Mouse (Mus musculus) bone marrow macrophage, adult 2 months (primary cell): ENCODE measurements around the gene Brpf1.

ENCODE experiments used
- CTCF ChIP-seq: IDR thresholded peaks from 2 replicates; pipeline ENCODE4 v1.5.1; 2012; ENCODE audit warnings: low read depth, mild to moderate bottlenecking, low read length, moderate library complexity
- POLR2A ChIP-seq: IDR thresholded peaks from 2 replicates; pipeline ENCODE4 v1.6.1; 2012; ENCODE audit warnings: mild to moderate bottlenecking, low read depth, low read length, borderline replicate concordance

GRCm38 (mm10) chr6:113286316-113286715, 20.6 kb upstream of the Brpf1 start:
- no peak for TF ChIP-seq POLR2A
- TF ChIP-seq CTCF: no peak
